ENCODE assay signal across 17 mouse cellular contexts in genomic region chr2:18686386-18686785, GRCm38 (mm10). TPM values are rescaled to one million over a fixed set of nuclear protein-coding genes. Genes with fewer than 3 reads are reported as not detected.
DNase-seq lines count a peak whose midpoint lies in the region; ATAC-seq and TF ChIP-seq lines count a peak whose summit lies in the region.
"Had no signal": no experiment of that assay in that cellular context is flagged by ENCODE, and none has a peak within 500 bp of the region (broad histone marks: within the 10 kb centered on the region; RNA-seq: fewer than 3 reads in every experiment).

No protein-coding gene starts in this region.

- 14% methylated on average over 6 of the region's 6 CpGs for WGBS in hindbrain, embryonic 11.5 days
- WGBS in hindbrain, embryonic 10.5 days: 10% methylated on average over 6 of the region's 6 CpGs

- no peak for TF ChIP-seq POLR2A in brain, embryonic 14.5 days (IDR thresholded peaks at IDR 0.05; ENCODE audit: borderline replicate concordance, extremely low read depth, insufficient read depth, insufficient read length, poor library complexity, severe bottlenecking)

- H3K4me3 ChIP-seq in hindbrain, embryonic 11.5 days (ENCODE audit: low read depth, low read length): no peak overlapping the region
- no peak overlapping the region for H3K4me3 ChIP-seq in hindbrain, embryonic 10.5 days
- H3K4me3 ChIP-seq: embryonic facial prominence, embryonic 10.5 days; embryonic facial prominence, embryonic 12.5 days had no signal

- H3K9ac ChIP-seq in hindbrain, embryonic 11.5 days (ENCODE audit: low read depth, low read length): no peak overlapping the region
- H3K9ac ChIP-seq: embryonic facial prominence, embryonic 12.5 days had no signal

- no peak overlapping the region for H3K27ac ChIP-seq in hindbrain, embryonic 11.5 days (ENCODE audit: low read depth, low read length)
- H3K27ac ChIP-seq in hindbrain, embryonic 10.5 days: no peak overlapping the region
- H3K27ac ChIP-seq: embryonic facial prominence, embryonic 10.5 days; embryonic facial prominence, embryonic 12.5 days had no signal

- peaks cover 9% of the 10 kb centered on the region for H3K4me1 ChIP-seq in hindbrain, embryonic 11.5 days (replicated peaks; ENCODE audit: control insufficient read depth, insufficient read depth, low read length)
- peaks cover 24% of the 10 kb centered on the region for H3K4me1 ChIP-seq in hindbrain, embryonic 10.5 days (replicated peaks)

- no peak for ATAC-seq in hindbrain, embryonic 11.5 days (ENCODE audit: low FRiP score)
- ATAC-seq: forebrain, embryonic 14.5 days; forebrain, embryonic 16.5 days had no signal

- no peaks in the 10 kb centered on the region for H3K9me3 ChIP-seq in hindbrain, embryonic 11.5 days (ENCODE audit: control insufficient read depth, low read length)
- 0 out of 2 replicates have a peak, but pooled peaks cover 3% of the 10 kb centered on the region for H3K9me3 ChIP-seq in hindbrain, embryonic 10.5 days
- H3K9me3 ChIP-seq: embryonic facial prominence, embryonic 10.5 days; embryonic facial prominence, embryonic 12.5 days had no signal

- peaks cover 52% of the 10 kb centered on the region for H3K27me3 ChIP-seq in hindbrain, embryonic 11.5 days (ENCODE audit: control insufficient read depth, insufficient read depth, low read length)
- peaks cover 100% of the 10 kb centered on the region for H3K27me3 ChIP-seq in hindbrain, embryonic 10.5 days (ENCODE audit: insufficient read depth, poor library complexity, severe bottlenecking)

- TF ChIP-seq CTCF in brain, embryonic 14.5 days (IDR thresholded peaks at IDR 0.05; ENCODE audit: borderline replicate concordance, extremely low read depth, insufficient read depth, insufficient read length): no peak

- peak; percentile 19 for DNase-seq in hindbrain, embryonic 11.5 days (ENCODE audit: low spot score)
- no peak for DNase-seq in hindbrain, embryonic 10.5 days (ENCODE audit: low spot score)
- peak; percentile 14 for DNase-seq in brain, embryonic 14.5 days (ENCODE audit: low read depth)
- DNase-seq in induced T-regulatory cell, adult 2 months (ENCODE audit: low read depth): peak; percentile 7
- no peak for DNase-seq in frontal cortex, postnatal 10 days (ENCODE audit: low spot score in 2 of 2)
- DNase-seq: adrenal gland, adult 2 months; adrenal gland, postnatal 10 days; adrenal gland, postnatal 25 days; cerebellum, adult 11-12 months; cerebellum, adult 2 months; cerebellum, adult 9-10 months; cerebellum, postnatal 10 days; cerebellum, postnatal 25 days had no signal

- no peak overlapping the region for H3K4me2 ChIP-seq in hindbrain, embryonic 11.5 days (replicated peaks; ENCODE audit: low read depth, low read length)
- H3K4me2 ChIP-seq: embryonic facial prominence, embryonic 12.5 days had no signal

- no peaks in the 10 kb centered on the region; the same call in 1 of the 2 replicates for H3K36me3 ChIP-seq in hindbrain, embryonic 11.5 days (ENCODE audit: control insufficient read depth, insufficient read depth, low read length)
- H3K36me3 ChIP-seq in hindbrain, embryonic 10.5 days: peaks cover 29% of the 10 kb centered on the region

RNA-seq across cellular contexts. Expression of gene Spag6, which starts 7.4 kb away (rescaled TPM):
- polyA plus RNA-seq in hindbrain, embryonic 11.5 days (2014; fragmentation: Nextera tagmentation; extraction: Ambion mirVana): 0.98 and 1.2 TPM in 2 replicates
- 0.46 and 0.59 TPM in 2 replicates for polyA plus RNA-seq in hindbrain, embryonic 10.5 days (2016; fragmentation: Nextera tagmentation; extraction: Ambion mirVana)
- 0.06 and 0.12 TPM in 2 replicates for polyA plus RNA-seq in brain, embryonic 14.5 days (2012; rRNA removed)
- polyA plus RNA-seq: adrenal gland, adult 2 months; forebrain, embryonic 16.5 days had no signal

RNA-seq across cellular contexts. Expression of gene Bmi1, which starts 9.6 kb away (rescaled TPM):
- 40.6 and 48.8 TPM in 2 replicates for polyA plus RNA-seq in hindbrain, embryonic 11.5 days (2014; fragmentation: Nextera tagmentation; extraction: Ambion mirVana)
- 25.1 and 26.8 TPM in 2 replicates for polyA plus RNA-seq in hindbrain, embryonic 10.5 days (2016; fragmentation: Nextera tagmentation; extraction: Ambion mirVana)
- 75.4 and 93.2 TPM in 2 replicates for polyA plus RNA-seq in brain, embryonic 14.5 days (2012; rRNA removed)

RNA-seq across cellular contexts. Expression of gene Commd3, which starts 14.2 kb away (rescaled TPM):
- 152 and 161 TPM in 2 replicates for polyA plus RNA-seq in hindbrain, embryonic 11.5 days (2014; fragmentation: Nextera tagmentation; extraction: Ambion mirVana)
- polyA plus RNA-seq in hindbrain, embryonic 10.5 days (2016; fragmentation: Nextera tagmentation; extraction: Ambion mirVana): 86.0 and 122 TPM in 2 replicates
- polyA plus RNA-seq in brain, embryonic 14.5 days (2012; rRNA removed): 114 and 143 TPM in 2 replicates

Comparison
In these comparisons a context has a peak if more than half of its experiments do, and no peak if none do; other contexts are left out.
1. DNase-seq: peak in hindbrain, embryonic 11.5 days (single experiment), brain, embryonic 14.5 days (single experiment) and induced T-regulatory cell, adult 2 months (single experiment); none in hindbrain, embryonic 10.5 days (single experiment) and frontal cortex, postnatal 10 days (0 of 2).